Mouse (Mus musculus) large intestine, adult 2 months (tissue): ENCODE measurements around the gene Vmn1r80. TPM values are rescaled to one million over a fixed set of nuclear protein-coding genes. Genes with fewer than 3 reads are reported as not detected.
"Not testable (repeated sequence)": the region's sequence is repeated elsewhere in the genome, so short reads cannot be mapped to it uniquely, and the experiment has no call there.

Source experiments
- DNase-seq: peaks from one replicate; pipeline ENCODE4 v3.0.0-alpha.2; 2012; ENCODE audit warnings: low read depth, low spot score
- WGBS: fragments of 180-500 bp; shearing (Covaris S2); methylation state at CpG from one replicate; pipeline ENCODE4 v1.1.7; 2018; 5-methylcytosine and 5-hydroxymethylcytosine counted together
- polyA plus RNA-seq: library from polyadenylated mRNA; depleted of rRNA; stranded (reverse); fragments of >200 nt; gene quantifications from 2 replicates; pipeline ENCODE4 v1.2.3, GENCODE M21; 2012; rRNA removed

Vmn1r80 gene
- not detected in 2 replicates for polyA plus RNA-seq

GRCm38 (mm10) chr7:12188986-12189385 is at the start of gene Vmn1r80:
Gene Vmn1r80 (plus strand): TSS chr7:12189286.
- no peak for DNase-seq
- WGBS: 97% methylated on average over 1 of the region's 1 CpGs

- 48% methylated on average over 2 of the region's 2 CpGs for WGBS
- DNase-seq: no peak
These were observed 39.1 kb upstream of the Vmn1r80 start, which contains the start of gene Vmn1r78 for GRCm38 (mm10) chr7:12149957-12150356. Gene Vmn1r78 (plus strand): TSS chr7:12150257.

GRCm38 (mm10) chr7:12156463-12156862 is 32.6 kb upstream of the Vmn1r80 start:
- WGBS: 22% methylated on average over 1 of the region's 1 CpGs
- DNase-seq: not testable (repeated sequence)

- not testable (repeated sequence) for DNase-seq
These were observed 18.1 kb upstream of the Vmn1r80 start, which contains the start of gene Vmn1r79 for GRCm38 (mm10) chr7:12170979-12171378. Gene Vmn1r79 (plus strand): TSS chr7:12171279.

- not testable (repeated sequence) for DNase-seq
- WGBS: 61% methylated on average over 2 of the region's 2 CpGs
These were observed 16.2 kb upstream of the Vmn1r80 start for GRCm38 (mm10) chr7:12172926-12173325.

GRCm38 (mm10) chr7:12204141-12204540 is 15.1 kb downstream of the Vmn1r80 start:
- WGBS: 69% methylated on average over 2 of the region's 2 CpGs
- no peak for DNase-seq

Other genes starting within 250 kb of the Vmn1r80 start
- gene Vmn1r77, start 152.5 kb upstream of the Vmn1r80 start, polyA plus RNA-seq: not detected in 2 replicates
- not detected in 2 replicates for gene Vmn1r78, start 39.0 kb upstream of the Vmn1r80 start, polyA plus RNA-seq
- gene Vmn1r79, start 18.0 kb upstream of the Vmn1r80 start, polyA plus RNA-seq: not detected in 2 replicates
- not detected in 2 replicates for gene Vmn1r81, start 79.0 kb downstream of the Vmn1r80 start, polyA plus RNA-seq
- gene Vmn1r82, start 111.1 kb downstream of the Vmn1r80 start, polyA plus RNA-seq: not detected in 2 replicates
- gene Vmn1r83, start 140.2 kb downstream of the Vmn1r80 start, polyA plus RNA-seq: not detected in 2 replicates
- not detected in 2 replicates for gene Vmn1r84, start 180.0 kb downstream of the Vmn1r80 start, polyA plus RNA-seq
- 0.26 and 0.51 TPM in 2 replicates for gene Zfp551, start 233.5 kb downstream of the Vmn1r80 start, polyA plus RNA-seq